Mouse (Mus musculus) embryo, embryonic 11.5 days (tissue): ENCODE measurements at regions not wholly inside any gene's neighbourhood (a gene's known extent, or its start where the extent isn't known, plus 50 kb on each side); places are given as distances from the start of the nearest gene placed in this dataset.

Experiments used
- DNase-seq: peaks from one replicate; pipeline ENCODE4 v3.0.0-alpha.2; 2012; ENCODE audit warnings: low read depth, low spot score

- DNase-seq = no peak
Observed at GRCm38 (mm10) chr6:143536525-143537293, 369.7 kb downstream of the Etnk1 start.

- no peak for DNase-seq
Observed at GRCm38 (mm10) chr6:143547406-143547903, 380.4 kb downstream of the Etnk1 start.

DNA sequence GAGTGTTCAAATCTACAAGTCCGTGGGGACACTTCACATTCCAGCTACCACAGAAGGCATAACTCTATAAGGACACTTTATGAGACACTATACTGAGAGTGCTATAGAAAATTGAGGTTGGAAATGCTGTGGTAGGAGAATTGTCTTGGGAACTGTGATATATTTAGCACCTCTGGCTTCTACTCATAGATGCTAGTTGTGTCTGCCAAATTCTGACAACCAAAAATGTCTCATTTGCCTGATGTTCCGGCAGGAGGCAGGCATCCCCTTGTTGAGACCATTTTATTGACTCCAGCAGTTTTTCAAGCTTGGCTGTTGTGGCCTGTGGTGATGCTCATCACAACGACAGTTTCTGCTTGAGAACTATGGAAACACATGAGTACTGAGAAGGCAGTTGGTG, 387.9 kb downstream of the Etnk1 start:
- DNase-seq = no peak

- DNase-seq = no peak
Observed at GRCm38 (mm10) chr6:143558046-143558884, 391.2 kb downstream of the Etnk1 start.

DNA sequence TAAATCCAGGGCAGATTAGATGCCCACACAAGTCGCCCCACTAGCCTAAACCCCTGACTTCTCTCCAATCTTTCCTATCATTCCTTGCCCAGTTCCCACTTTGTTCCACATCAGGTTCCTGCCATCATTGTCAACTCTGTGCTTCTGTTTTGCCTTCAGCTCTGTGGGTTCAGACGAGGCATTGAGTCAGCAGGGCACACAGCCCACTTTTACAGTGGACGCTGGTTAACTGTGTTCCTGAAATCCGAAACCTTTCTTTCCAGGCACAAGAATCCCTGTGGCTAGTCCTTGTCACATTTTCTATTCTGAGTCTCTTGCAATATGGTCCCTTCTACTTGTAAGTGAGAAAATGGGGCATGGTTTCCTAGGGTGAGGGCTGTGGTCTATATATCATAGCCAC, 392.3 kb downstream of the Etnk1 start:
- DNase-seq = no peak

DNA sequence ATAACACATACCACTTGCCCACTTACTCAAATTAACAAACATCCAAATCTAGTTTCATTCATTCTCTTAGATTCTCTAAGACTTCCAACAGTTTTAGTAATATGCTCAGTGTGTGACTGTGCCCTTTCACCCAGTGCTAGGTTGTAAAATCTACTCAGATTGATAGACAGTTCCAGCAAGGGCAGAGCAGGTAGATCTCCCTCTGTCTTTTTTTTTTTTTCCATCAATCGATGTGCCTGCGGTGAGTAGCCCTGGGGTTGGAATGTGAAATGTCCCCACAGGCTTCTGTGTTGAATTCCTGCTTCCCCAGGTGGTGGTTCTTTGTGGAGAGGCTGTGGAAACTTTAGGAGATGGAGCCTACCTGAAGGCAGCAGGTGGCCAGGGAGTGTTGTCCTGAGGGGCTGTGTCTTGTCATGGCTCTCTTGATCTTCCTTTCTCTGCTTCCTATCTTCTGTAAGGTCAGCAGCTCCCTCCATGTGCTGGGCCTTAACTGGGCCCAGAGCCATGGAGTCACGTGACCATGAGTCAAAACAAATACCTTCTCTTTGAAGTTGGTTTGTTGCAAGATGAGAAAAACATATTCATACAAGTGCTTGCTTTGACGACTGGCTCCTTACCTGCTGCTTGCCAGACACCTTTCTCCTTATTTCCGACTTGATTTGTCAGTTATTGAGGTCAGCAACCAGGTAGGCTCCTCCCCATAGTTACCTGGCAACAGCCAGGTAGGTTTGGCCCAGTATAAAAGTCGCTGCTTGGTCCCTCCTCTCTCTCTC, 394.5 kb downstream of the Etnk1 start:
- no peak for DNase-seq

GRCm38 (mm10) chr6:143571356-143572115, 404.5 kb downstream of the Etnk1 start:
- DNase-seq = no peak

DNA sequence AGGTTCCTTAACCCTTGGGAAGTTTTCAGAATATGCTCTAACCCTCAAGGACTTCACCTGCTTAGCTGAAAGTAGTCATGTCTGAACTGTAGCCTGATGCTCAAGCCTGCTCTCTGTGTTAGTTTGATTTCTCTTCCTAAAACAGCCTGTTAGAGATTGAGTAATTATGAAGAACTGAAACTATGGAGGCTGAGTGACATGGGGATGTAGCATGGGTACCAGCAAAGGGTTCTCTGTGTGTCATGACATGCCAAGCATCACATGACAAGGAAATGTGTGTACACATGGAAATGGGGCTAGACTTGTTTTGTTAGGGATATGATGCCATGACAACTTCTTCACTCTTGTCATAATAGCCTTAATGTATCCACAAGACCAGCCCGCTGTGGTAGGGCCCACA, 412.2 kb downstream of the Etnk1 start:
- no peak for DNase-seq

DNA sequence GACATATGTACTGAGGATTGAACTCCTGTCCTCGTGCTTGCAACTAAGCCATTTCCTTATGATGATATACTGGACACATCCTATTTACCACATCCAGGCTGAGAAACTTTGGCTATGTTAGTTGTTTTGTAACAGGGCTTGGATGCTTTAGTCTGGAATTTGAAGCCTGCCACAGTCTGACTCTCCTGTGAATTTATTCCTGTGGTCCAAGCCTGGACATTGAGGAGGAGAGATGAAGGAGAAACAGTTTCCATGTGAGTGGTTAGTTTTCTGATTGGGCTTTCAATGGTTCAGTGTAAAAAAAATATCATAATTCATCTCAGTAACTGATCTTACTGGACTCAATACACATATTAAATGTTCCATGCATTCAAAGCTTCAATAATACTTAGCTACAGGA, 422.6 kb downstream of the Etnk1 start:
- no peak for DNase-seq

DNA sequence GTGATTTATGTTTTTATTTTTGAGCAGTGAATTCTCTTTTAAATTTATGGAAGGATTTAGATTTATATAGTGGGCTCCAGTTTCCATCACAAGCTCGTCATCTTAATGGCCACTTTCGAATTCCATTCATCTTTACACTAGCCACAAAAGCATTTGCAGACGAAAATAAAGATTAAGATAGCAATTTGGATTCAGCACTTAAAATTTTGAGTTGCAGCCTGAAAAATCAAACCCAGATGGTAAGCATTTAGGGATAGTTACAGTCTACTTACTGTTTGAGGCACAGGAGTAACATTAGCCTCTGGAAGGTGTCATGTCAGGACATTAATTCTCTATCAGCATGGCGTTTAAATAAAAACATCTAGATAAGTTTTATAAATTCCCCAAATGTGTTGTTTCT, 423.2 kb downstream of the Etnk1 start:
- DNase-seq = no peak

GRCm38 (mm10) chr6:143592490-143592889, 425.5 kb downstream of the Etnk1 start:
- DNase-seq = no peak

DNA sequence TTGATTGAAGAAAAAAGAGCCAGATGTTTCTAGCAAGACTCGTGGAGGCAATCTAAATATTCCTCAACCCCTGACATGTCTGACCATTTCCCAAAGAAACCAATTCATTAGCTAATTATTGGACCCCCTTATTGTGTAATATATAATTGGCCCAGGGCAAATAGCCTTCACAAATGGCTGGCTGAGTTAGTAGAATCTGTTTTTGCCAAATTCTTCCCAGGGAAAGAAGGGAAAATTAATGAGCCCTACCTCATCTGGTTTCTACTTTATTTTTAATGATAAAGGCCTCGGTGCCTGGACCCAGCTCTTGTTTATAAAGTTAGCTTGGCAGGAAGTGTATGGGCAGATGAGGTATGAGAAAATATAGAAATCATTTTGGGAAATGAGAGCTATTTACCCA, 428.5 kb downstream of the Etnk1 start:
- DNase-seq = no peak

DNA sequence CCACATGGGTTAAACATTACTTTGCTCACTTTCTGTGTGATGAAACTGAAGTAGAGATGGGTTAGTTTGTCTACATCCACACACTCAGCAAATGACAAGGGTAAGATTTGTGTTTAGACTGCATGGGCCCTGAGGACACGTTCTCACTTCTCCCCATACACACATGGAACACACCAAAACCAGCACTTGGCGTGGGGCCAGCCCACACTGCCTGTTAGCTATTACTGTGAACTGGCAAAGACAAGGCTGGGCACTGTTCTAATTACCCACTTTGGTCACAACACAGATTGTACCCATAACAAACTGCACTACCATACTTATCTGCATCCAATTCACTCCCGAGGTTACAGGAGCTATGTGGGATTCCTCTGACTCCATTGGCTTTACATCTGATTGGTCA, 430.4 kb downstream of the Etnk1 start:
- DNase-seq = no peak

DNA sequence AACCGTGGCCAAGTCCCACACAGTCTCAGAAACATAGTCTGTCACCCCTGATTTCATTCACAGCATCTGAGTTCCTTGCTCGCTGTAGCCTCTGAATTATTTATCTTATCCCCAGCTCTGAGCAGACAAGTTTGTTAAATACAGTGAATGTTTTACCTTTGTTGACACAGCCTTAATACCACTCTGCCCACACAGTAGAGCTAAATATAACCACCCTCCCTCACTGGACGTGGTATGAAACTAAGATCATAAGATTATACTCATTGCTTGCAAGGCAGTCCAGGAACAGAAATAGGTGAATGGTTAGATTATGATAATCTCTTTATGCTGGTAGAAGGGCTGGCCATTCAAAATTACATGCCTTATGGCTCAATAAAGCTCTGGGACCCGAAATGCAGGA, 431.9 kb downstream of the Etnk1 start:
- DNase-seq = no peak

DNA sequence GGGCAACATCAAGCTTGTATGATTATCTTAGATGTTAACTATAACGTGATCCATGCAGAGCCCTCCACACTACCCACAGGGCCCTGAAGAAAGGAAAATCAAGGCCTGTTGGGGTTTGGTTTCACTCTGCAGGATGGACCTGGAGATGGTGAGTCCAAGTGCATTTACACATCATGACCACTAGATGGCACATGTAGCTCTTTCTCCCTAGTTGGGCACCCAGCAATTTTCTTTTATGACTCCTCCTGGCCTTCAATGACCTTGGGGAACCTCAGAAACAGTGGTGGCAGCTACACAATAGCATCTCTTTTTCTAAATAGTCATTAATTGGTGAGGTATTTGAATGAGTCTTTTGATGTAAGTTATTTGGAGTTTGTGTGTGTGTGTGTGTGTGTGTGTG, 442.1 kb downstream of the Etnk1 start:
- peak; percentile 22 for DNase-seq

DNA sequence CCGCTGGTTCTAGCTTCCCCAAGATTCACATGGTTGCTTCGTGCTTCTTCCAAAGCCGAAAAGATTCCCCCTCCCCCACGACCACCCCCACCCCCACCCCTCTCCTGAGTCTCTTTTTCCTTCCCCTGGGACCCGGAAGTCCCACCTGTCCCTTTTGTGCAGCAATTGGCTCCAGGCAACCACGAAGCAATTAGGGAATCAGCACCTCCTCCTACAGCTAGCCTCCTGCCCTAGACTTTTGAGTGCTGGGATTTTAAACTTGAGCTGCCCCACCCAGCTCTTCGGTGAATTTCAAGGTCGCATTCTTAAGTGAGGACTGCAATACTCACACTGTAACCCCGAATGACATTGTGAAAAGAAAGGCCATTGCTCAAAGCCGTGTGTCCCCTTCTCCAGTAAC, 445.9 kb downstream of the Etnk1 start:
- no peak for DNase-seq

DNA sequence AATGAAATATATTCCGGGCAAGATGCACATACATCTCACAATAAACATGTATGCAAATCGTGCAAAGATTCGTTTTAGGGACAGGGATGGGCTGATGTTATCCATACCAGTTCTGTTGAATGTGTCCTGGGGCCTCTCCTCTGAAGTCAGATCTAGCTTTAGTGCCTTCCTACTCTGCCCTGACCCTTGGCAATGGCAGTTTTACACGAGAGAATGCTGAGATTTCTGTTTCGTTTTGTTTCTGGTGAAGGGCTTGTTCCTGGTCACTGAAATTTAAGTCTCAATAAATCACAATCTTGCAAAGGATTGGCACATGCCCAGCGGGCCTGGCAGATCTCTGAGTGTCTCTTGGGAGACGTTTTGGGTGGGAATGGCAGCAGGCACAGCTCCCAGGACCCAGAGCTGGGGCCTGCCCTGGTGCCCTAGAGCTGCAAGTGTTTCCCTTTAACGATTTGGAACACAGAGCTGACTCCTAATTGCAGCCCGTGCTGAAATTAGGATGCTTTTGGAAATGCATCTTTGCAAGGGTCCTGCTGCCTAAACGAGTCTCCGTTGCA, 447.5 kb downstream of the Etnk1 start:
- DNase-seq = no peak

GRCm38 (mm10) chr6:143615361-143615760, 448.3 kb downstream of the Etnk1 start:
- DNase-seq = no peak

GRCm38 (mm10) chr6:143616386-143616785, 449.4 kb downstream of the Etnk1 start:
- DNase-seq = no peak

GRCm38 (mm10) chr6:143618558-143618957, 451.5 kb downstream of the Etnk1 start:
- DNase-seq = no peak

GRCm38 (mm10) chr6:143620583-143620982, 453.6 kb downstream of the Etnk1 start:
- no peak for DNase-seq
